In the genomic region with DNA sequence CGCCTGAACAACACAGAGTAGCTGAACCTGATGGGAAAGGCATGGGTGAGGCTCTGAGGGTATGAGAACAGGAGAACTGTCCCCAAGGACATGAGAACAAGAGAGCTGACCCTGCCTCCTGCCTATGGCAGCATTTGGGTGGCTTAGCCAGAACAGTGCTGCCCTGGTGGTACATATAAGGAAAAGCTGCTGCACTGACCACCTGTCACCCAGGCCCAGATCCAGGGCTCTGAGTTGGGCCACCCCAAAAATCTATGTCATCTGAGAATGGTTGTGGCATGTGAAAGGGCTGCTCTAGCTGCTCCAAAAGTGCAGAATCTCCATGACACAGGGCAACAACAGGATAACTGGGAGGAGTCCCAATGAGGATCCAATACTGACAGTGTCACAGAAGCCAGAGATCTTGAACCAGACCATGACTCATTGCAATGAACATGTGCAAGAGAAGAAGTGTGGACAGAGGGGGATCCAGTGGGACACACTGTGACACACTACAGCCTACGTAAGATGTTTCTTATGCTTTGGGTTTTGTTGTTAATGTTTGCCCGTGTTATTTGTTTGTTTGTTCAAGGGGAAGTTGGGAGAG, we compare ENCODE assay signal across 14 mouse cellular contexts. TPM values are rescaled to one million over a fixed set of nuclear protein-coding genes. Genes with fewer than 3 reads are reported as not detected.
DNase-seq lines count a peak whose midpoint lies in the region; ATAC-seq and TF ChIP-seq lines count a peak whose summit lies in the region.
"Had no signal": no experiment of that assay in that cellular context is flagged by ENCODE, and none has a peak within 500 bp of the region (broad histone marks: within the 10 kb centered on the region; RNA-seq: fewer than 3 reads in every experiment).

No protein-coding gene starts in this region.

- H3K27me3 ChIP-seq in liver, embryonic 11.5 days (replicated peaks; ENCODE audit: control insufficient read depth, insufficient read depth, low read length): no peaks in the 10 kb centered on the region
- H3K27me3 ChIP-seq: intestine, embryonic 15.5 days had no signal

- H3K4me2 ChIP-seq in liver, embryonic 11.5 days: peak overlapping the region; percentile 25
- H3K4me2 ChIP-seq: intestine, embryonic 15.5 days; lung, embryonic 14.5 days had no signal

- H3K4me3 ChIP-seq in gastrocnemius, adult 2 months: no peak overlapping the region
- H3K4me3 ChIP-seq in liver, embryonic 11.5 days (ENCODE audit: low read depth, low read length): no peak overlapping the region
- H3K4me3 ChIP-seq: heart, adult 2 months; intestine, embryonic 15.5 days had no signal

- peak; percentile 18 for DNase-seq in gastrocnemius, adult 2 months
- DNase-seq in gastrocnemius, postnatal 25 days: no peak
- peak; percentile 11 for DNase-seq in MEL-GATA-1-ER (ENCODE audit: extremely low read depth, low read depth)
- peak; percentile 40 for DNase-seq in cerebellum, adult 9-11 months
- DNase-seq in liver, embryonic 11.5 days (ENCODE audit: low spot score): no peak
- DNase-seq in frontal cortex, postnatal 14 days (ENCODE audit: low spot score in 2 of 2): no peak
- DNase-seq in urinary bladder, postnatal 25 days (ENCODE audit: low spot score): no peak
- DNase-seq: adrenal gland, postnatal 36 days; heart, adult 2 months; lung, embryonic 14.5 days had no signal

- H3K4me1 ChIP-seq in liver, embryonic 11.5 days (replicated peaks; ENCODE audit: control insufficient read depth, insufficient read depth, low read length): peaks cover 35% of the 10 kb centered on the region
- H3K4me1 ChIP-seq: intestine, embryonic 15.5 days had no signal

- 69% methylated on average over 3 of the region's 3 CpGs for WGBS in liver, embryonic 11.5 days

- no peak for TF ChIP-seq CTCF in gastrocnemius, adult 2 months (IDR thresholded peaks at IDR 0.05)

- H3K36me3 ChIP-seq in liver, embryonic 11.5 days (ENCODE audit: control insufficient read depth, insufficient read depth, low read length): no peaks in the 10 kb centered on the region
- H3K36me3 ChIP-seq: G1E; intestine, embryonic 15.5 days had no signal

- H3K27ac ChIP-seq in gastrocnemius, adult 2 months: peak overlapping the region; percentile 57
- H3K27ac ChIP-seq in liver, embryonic 11.5 days (ENCODE audit: low read depth, low read length): peak overlapping the region; percentile 92
- H3K27ac ChIP-seq: heart, adult 2 months; intestine, embryonic 15.5 days; kidney, postnatal 0 days had no signal

- no peaks in the 10 kb centered on the region for H3K9me3 ChIP-seq in liver, embryonic 11.5 days (ENCODE audit: control insufficient read depth, low read length)
- H3K9me3 ChIP-seq: G1E; intestine, embryonic 15.5 days had no signal

- intact Hi-C loops in gastrocnemius, adult 2 months (cut with DNase I): no loop called here

- H3K9ac ChIP-seq in liver, embryonic 11.5 days (ENCODE audit: low read depth, low read length): peak overlapping the region; percentile 63
- H3K9ac ChIP-seq: intestine, embryonic 15.5 days; lung, embryonic 14.5 days had no signal

- peak; percentile 48 for ATAC-seq in liver, embryonic 11.5 days (replicated peaks; ENCODE audit: low FRiP score)
- no peak for ATAC-seq in megakaryocyte progenitor cell, adult 5-6 weeks (replicated peaks; ENCODE audit: poor library complexity)

RNA-seq across cellular contexts. Expression of a gene that starts 58.5 kb away (rescaled TPM):
- total RNA-seq in gastrocnemius, adult 2 months (2021): 10 to 100 TPM in 1 of 2 experiments, 1 to 10 TPM in 1; 3.8 to 10.4 TPM
- 1 to 10 TPM; 3.2 to 6.9 TPM for total RNA-seq in gastrocnemius, postnatal 25 days (2021)
- polyA plus RNA-seq in liver, embryonic 11.5 days (2014; fragmentation: Nextera tagmentation; extraction: Ambion mirVana): not detected in 2 replicates
- not detected in 2 replicates for total RNA-seq in megakaryocyte progenitor cell, adult 5-6 weeks (2015)
- not detected in 2 replicates for total RNA-seq in megakaryocyte progenitor cell, adult 5-6 weeks (2017)
- polyA plus RNA-seq: G1E had no signal

Comparison
In these comparisons a context has a peak if more than half of its experiments do, and no peak if none do; other contexts are left out.
1. DNase-seq: peak in gastrocnemius, adult 2 months (single experiment), MEL-GATA-1-ER (single experiment) and cerebellum, adult 9-11 months (single experiment); none in gastrocnemius, postnatal 25 days (single experiment), liver, embryonic 11.5 days (single experiment), frontal cortex, postnatal 14 days (0 of 2) and urinary bladder, postnatal 25 days (single experiment).
2. RNA of a gene that starts 58.5 kb away (total RNA-seq): 3.8 to 10.4 TPM in gastrocnemius, adult 2 months and 3.2 to 6.9 TPM in gastrocnemius, postnatal 25 days; not detected in megakaryocyte progenitor cell, adult 5-6 weeks; every median in the first group is over 4 times any median in the second.